Mouse (Mus musculus) limb, embryonic 15.5 days (tissue): ENCODE measurements at regions not wholly inside any gene's neighbourhood (a gene's known extent, or its start where the extent isn't known, plus 50 kb on each side); places are given as distances from the start of the nearest gene placed in this dataset.

Experiments used
- ATAC-seq: fragments of 200-750 bp; cut with Nextera tagmentation; 2 replicates; pipeline ENCODE4 v1.8.0; 2017; ENCODE audit warnings: low read depth, moderate TSS enrichment; ENCODE audit not compliant: insufficient number of reproducible peaks, low FRiP score, low TSS enrichment
- H3K27ac ChIP-seq: fragments of 300-500 bp; sonication (generic); 2 replicates; pipeline ENCODE4 v1.5.1; 2015; ENCODE audit warnings: moderate library complexity, mild to moderate bottlenecking, inconsistent platforms
- H3K27me3 ChIP-seq: fragments of 300-500 bp; sonication (generic); 2 replicates; pipeline ENCODE4 v1.6.1; 2015; ENCODE audit warnings: inconsistent platforms
- H3K36me3 ChIP-seq: fragments of 300-500 bp; sonication (generic); 2 replicates; pipeline ENCODE4 v1.6.1; 2015; ENCODE audit warnings: inconsistent platforms
- H3K4me1 ChIP-seq: fragments of 300-500 bp; sonication (generic); 2 replicates; pipeline ENCODE4 v1.6.1; 2015; ENCODE audit warnings: inconsistent platforms
- H3K4me2 ChIP-seq: fragments of 300-500 bp; sonication (generic); 2 replicates; pipeline ENCODE4 v1.6.1; 2015; ENCODE audit warnings: mild to moderate bottlenecking, inconsistent platforms
- H3K4me3 ChIP-seq: fragments of 300-500 bp; sonication (generic); 2 replicates; pipeline ENCODE4 v1.5.1; 2015; ENCODE audit warnings: mild to moderate bottlenecking, inconsistent platforms
- H3K9ac ChIP-seq: fragments of 300-500 bp; sonication (generic); 2 replicates; pipeline ENCODE4 v1.6.1; 2015; ENCODE audit warnings: inconsistent platforms
- H3K9me3 ChIP-seq: fragments of 300-500 bp; sonication (generic); 2 replicates; pipeline ENCODE4 v1.6.1; 2016; ENCODE audit warnings: inconsistent platforms
- WGBS: fragments of 180-500 bp; shearing (Covaris S2); methylation state at CpG from one replicate; pipeline ENCODE4 v1.1.7; 2015; 5-methylcytosine and 5-hydroxymethylcytosine counted together

DNA sequence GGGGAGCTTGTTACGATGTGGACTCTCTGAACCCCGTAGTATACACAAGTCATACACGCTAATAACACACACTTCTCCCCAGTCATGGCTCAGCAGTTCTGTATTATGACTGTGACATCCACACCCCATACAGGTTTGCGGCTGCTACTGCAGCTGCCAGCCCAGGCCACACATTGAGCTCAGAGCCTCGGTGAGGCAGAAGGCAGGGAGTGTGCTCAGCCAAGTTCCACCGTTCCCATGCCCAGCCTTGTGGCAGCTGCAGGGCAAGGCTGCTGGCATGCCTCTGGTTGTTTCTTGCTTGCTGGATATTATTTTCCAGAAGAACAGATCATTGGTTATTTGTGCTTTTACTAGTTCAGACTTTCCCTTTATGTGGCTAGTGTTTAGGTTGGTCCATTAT, 202.6 kb downstream of the Sec16b start:
- H3K27me3 ChIP-seq, result no peaks in the 10 kb centered on the region
- no peaks in the 10 kb centered on the region for H3K9me3 ChIP-seq
- H3K4me2 ChIP-seq, result no peak overlapping the region
- H3K9ac ChIP-seq, result no peak overlapping the region
- no peak overlapping the region for H3K27ac ChIP-seq
- 73% methylated on average over 6 of the region's 6 CpGs for WGBS
- no peaks in the 10 kb centered on the region for H3K4me1 ChIP-seq
- H3K4me3 ChIP-seq, result no peak overlapping the region
- no peak for ATAC-seq
- no peaks in the 10 kb centered on the region for H3K36me3 ChIP-seq

DNA sequence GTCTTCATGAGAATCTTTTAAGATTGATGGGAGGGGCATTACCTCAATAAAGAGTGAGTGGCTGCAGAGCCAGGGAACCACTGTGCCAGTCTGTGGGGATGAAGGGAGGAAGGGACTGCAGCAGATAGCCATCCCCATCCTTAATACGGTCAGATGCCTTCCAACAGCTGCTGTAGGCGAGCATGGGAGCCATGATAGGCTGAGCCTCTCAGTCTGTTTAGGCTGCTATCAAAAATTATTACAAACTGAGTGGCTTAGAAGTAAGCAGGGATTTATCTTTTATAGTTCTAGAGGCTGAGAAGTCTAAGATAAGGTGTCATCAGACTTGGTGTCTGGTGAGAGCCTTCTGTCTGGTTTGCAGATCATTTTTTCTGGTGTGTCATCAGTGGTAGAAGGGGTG, 204.3 kb downstream of the Sec16b start:
- no peaks in the 10 kb centered on the region for H3K36me3 ChIP-seq
- 79% methylated on average over 2 of the region's 2 CpGs for WGBS

DNA sequence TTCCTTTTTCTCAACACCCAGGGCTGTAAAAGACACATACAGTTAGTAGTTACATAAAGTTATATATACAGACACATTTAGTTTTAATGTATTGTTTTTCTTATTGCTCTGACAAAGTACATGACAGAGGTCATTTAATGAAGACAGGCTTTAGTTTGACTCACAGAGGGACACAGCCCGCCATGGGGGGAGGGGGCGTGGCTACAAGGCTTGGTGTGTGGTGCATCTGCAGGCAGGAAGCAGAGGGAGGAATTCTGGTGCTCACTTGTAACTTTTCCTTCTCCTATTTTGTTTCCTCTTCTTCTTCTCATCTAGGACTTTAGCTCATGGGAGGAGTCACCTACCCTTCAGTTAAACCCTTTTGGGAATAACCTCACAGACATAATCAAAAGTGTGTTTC, 206.0 kb downstream of the Sec16b start:
- no peaks in the 10 kb centered on the region for H3K4me1 ChIP-seq
- WGBS, result 40% methylated on average over 2 of the region's 2 CpGs

More for the DNA sequence above, 204.3 kb downstream of the Sec16b start:
- Histone ChIP-seq H3K9ac (no peak overlapping the region), H3K9me3 (no peaks in the 10 kb centered on the region), H3K27me3 (no peaks in the 10 kb centered on the region), H3K4me1 (no peaks in the 10 kb centered on the region), H3K27ac (no peak overlapping the region), H3K4me3 (no peak overlapping the region), H3K4me2 (no peak overlapping the region)
- no peak for ATAC-seq

DNA sequence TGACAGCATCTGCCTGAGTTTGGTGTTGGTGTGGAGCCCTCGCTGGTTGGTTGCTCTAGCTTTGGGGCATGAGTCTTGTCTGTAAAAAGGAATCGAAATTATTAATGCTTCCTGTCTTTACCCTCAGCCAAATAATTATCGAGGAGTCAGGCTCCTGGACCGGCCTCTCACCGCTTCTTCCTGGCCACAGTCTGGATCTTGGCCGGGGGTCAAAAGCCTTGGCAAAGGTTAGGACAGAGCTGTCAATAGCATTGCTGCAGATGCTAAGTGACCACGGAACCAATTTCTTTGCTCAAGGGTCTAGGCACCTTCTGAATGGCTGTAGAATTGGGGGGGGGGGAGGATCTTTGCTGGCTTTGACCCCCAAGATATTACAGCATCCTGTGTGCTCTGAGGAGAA, 207.3 kb downstream of the Sec16b start:
- WGBS, result 80% methylated on average over 7 of the region's 7 CpGs
- H3K4me2 ChIP-seq, result no peak overlapping the region
- no peaks in the 10 kb centered on the region for H3K27me3 ChIP-seq
- ATAC-seq, result no peak
- no peaks in the 10 kb centered on the region for H3K9me3 ChIP-seq
- no peak overlapping the region for H3K4me3 ChIP-seq
- H3K4me1 ChIP-seq, result no peaks in the 10 kb centered on the region
- no peak overlapping the region for H3K27ac ChIP-seq
- no peak overlapping the region for H3K9ac ChIP-seq
- no peaks in the 10 kb centered on the region for H3K36me3 ChIP-seq

More for the DNA sequence above, 206.0 kb downstream of the Sec16b start:
- no peak for ATAC-seq
- Histone ChIP-seq H3K36me3 (no peaks in the 10 kb centered on the region), H3K4me2 (no peak overlapping the region), H3K9ac (no peak overlapping the region), H3K27ac (no peak overlapping the region), H3K4me3 (no peak overlapping the region), H3K27me3 (no peaks in the 10 kb centered on the region), H3K9me3 (no peaks in the 10 kb centered on the region)

DNA sequence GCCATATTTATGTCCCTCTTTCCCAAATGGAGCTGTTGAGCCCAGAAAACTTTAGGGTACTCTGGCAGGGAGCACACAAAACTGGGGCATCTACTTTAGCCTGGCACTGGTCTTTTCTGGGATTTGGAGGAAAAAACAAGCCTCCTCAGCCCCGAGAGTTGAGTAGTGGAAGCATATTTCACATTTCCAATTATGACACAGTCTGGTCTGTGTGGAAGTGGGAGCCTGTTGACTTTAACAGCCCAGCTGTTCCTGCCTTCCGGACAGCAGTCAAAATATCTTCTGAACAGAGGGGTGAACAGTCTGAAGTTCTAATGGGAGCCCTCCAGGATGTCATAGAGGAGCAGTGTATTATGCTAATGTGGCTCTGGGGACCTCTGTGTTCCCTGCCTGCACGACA, 209.1 kb downstream of the Sec16b start:
- WGBS, result 58% methylated on average over 3 of the region's 3 CpGs
- no peak overlapping the region for H3K9ac ChIP-seq
- no peaks in the 10 kb centered on the region for H3K9me3 ChIP-seq
- no peak overlapping the region for H3K27ac ChIP-seq
- no peak overlapping the region for H3K4me3 ChIP-seq
- H3K4me1 ChIP-seq, result no peaks in the 10 kb centered on the region
- H3K4me2 ChIP-seq, result no peak overlapping the region
- no peaks in the 10 kb centered on the region for H3K27me3 ChIP-seq
- no peaks in the 10 kb centered on the region for H3K36me3 ChIP-seq
- ATAC-seq, result no peak

DNA sequence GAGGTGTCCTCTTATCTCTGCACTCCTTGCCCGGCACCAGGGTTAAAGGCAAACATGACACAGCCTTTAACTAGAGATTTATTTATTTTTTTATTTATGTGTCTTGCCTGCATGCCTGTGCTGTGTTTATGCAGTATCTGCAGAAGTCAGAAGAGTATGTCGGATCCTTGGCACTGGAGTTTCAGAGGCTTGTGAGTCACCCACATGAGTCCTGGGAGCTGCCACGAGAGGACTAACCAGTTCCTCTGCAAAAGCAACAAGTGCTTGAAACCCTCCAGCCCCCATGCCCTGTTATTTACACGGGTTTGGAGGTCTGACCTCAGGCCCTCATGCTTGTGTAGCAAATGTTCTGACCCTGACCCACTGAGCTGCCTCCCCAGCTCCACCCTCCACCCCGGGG, 210.6 kb downstream of the Sec16b start:
- Histone ChIP-seq H3K36me3 (no peaks in the 10 kb centered on the region), H3K9ac (no peak overlapping the region)
- 53% methylated on average over 5 of the region's 5 CpGs for WGBS

DNA sequence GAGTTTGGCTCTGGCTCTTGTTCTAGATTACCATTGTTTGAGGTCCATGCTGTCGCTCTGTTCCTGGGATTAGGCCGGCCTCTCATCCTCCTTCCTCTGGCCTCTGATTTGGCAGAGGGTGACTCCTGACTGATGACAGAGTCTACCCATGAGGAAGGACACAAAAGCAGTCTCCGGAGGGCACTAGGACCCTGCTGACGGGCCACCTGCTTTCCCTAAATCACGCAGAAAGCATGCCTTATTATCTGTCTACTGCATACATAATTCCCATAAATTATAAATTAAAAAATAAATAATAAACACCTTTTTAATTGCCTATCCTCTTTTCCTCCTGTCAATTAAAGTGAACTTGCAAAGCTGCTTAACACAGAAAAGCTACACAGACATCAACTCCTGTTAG, 215.4 kb downstream of the Sec16b start:
- Histone ChIP-seq H3K9me3 (no peaks in the 10 kb centered on the region), H3K4me3 (no peak overlapping the region), H3K4me1 (peaks cover 4% of the 10 kb centered on the region; the same call in 1 of the 2 replicates), H3K4me2 (no peak overlapping the region), H3K36me3 (no peaks in the 10 kb centered on the region), H3K27me3 (no peaks in the 10 kb centered on the region), H3K27ac (no peak overlapping the region), H3K9ac (no peak overlapping the region)
- no peak for ATAC-seq
- 88% methylated on average over 5 of the region's 5 CpGs for WGBS

More for the DNA sequence above, 210.6 kb downstream of the Sec16b start:
- no peaks in the 10 kb centered on the region for H3K9me3 ChIP-seq
- no peaks in the 10 kb centered on the region for H3K27me3 ChIP-seq
- H3K4me3 ChIP-seq, result no peak overlapping the region
- no peaks in the 10 kb centered on the region for H3K4me1 ChIP-seq
- H3K27ac ChIP-seq, result no peak overlapping the region
- H3K4me2 ChIP-seq, result no peak overlapping the region
- ATAC-seq, result no peak

DNA sequence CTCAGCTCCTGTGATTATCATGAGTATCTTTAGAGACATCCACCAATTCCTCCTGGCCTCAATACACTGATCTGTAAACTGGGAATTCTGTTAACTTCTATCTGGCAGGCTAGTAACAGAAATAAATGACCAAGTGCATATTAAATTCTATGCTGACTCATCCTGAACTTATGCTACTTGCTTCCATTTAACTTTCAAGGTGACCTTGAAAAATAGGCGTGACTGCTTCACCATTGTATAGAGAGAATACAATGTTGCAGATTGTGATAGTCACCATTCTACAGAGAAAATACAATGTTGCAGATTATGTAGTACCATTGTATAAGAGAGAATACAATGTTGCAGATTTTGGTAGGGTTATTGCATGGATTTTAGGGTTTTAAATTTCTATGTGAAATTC, 224.6 kb downstream of the Sec16b start:
- H3K4me3 ChIP-seq, result no peak overlapping the region
- no peak for ATAC-seq
- 90% methylated on average over 1 of the region's 1 CpGs for WGBS
- no peaks in the 10 kb centered on the region for H3K27me3 ChIP-seq
- no peaks in the 10 kb centered on the region for H3K36me3 ChIP-seq
- H3K4me1 ChIP-seq, result no peaks in the 10 kb centered on the region
- no peak overlapping the region for H3K27ac ChIP-seq
- no peak overlapping the region for H3K4me2 ChIP-seq
- no peaks in the 10 kb centered on the region for H3K9me3 ChIP-seq
- H3K9ac ChIP-seq, result no peak overlapping the region

DNA sequence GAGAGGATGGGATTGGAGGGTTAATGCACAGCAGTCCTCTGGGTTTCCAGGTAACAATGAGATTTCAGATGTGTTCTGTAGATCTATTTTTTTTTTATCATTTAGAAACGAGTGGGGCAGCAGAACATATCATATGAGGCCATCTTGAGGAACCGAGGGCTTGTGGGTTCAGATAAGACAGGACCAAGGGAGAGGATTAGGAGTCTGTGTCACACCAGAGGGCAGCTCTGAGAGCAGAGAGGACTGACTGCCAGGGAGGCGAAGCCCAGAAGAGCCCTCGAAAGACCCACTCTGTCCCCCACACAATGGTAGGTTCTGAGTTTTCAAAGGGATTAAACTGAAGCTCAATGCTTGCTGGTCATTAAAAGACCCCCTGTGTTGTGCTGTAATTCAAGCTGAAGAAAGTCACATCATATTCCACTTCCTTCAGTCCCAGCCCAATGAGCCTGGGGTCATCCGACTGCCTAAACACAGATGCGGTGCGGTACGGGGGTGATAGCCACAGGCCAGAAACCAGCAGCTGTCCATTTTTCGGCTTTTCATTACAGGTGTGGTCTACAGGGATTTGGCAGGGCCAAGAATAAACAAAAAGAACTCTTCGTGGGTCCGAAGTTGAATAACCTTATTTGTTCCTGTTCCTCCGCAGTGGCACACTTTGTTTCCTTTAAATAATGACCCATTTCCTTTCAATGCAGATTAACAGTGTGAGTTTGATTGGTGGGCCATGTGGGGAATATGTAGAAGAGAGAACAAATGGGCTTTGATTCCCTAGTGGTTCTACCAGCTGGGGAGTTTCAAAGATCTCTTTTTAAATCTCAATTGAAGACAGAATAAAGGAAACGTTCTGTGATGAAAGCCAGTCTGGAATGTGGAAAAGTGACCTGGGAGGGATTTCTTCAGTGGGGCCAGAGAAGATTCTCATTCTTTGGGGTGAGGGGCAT, 234.5 kb downstream of the Sec16b start:
- Histone ChIP-seq H3K4me3 (no peak overlapping the region), H3K36me3 (no peaks in the 10 kb centered on the region), H3K9me3 (no peaks in the 10 kb centered on the region), H3K4me1 (no peaks in the 10 kb centered on the region), H3K9ac (no peak overlapping the region), H3K27ac (no peak overlapping the region), H3K27me3 (no peaks in the 10 kb centered on the region), H3K4me2 (no peak overlapping the region)
- 59% methylated on average over 13 of the region's 13 CpGs for WGBS
- no peak for ATAC-seq

DNA sequence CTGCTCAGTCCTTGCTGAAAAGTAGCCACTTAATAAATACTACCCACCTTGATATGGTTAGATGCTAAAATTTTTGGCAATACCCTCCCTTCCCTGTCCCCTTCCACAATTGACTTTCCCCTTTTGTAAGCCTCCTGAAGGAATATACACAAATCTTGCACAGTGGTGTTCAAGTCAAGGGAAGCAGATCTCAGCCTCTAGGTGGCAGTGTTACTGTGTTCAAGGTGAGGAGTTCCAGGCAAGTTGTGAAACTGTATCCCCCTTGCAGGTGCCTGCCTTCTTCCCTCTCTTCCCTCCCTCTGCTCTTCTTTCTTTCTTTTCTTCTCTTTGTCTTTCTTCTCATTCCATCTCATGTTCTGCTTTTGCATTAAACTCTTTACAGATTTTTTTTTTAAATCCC, 239.1 kb downstream of the Sec16b start:
- Histone ChIP-seq H3K27ac (no peak overlapping the region), H3K4me3 (no peak overlapping the region), H3K36me3 (no peaks in the 10 kb centered on the region), H3K9me3 (no peaks in the 10 kb centered on the region), H3K27me3 (no peaks in the 10 kb centered on the region), H3K4me2 (no peak overlapping the region), H3K9ac (no peak overlapping the region), H3K4me1 (no peaks in the 10 kb centered on the region)
- no peak for ATAC-seq

DNA sequence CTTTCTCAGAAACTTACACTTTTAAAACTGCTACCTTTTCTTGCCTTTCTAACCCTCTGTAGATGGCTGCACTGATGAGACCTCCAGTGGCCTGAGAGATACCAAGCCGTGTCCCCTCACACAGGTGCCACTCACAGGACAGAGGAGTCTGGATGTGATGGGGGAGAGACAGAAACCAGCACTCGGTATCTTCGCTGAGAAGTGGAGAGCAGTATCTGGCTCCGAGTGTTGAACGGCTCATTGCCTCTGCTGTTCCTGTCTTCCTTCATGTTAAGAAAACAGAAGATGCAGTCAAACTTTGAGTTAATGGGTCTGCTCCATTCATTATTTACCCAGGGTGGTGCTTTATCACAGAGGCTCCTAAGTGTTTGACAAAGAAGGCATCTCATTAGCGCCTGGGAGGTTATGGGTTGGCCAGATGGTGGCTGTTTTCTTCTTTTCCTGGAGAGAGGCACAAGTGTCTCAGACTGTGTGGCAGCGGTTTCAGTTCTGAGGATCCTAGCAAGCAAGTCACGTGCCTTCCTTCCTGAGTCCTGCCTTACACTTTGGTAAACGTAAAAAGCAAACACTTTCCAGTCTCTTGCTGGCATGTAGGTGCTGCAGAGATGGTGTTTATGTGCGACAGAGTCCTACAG, 248.6 kb downstream of the Sec16b start:
- Histone ChIP-seq H3K4me2 (no peak overlapping the region), H3K4me3 (no peak overlapping the region), H3K36me3 (no peaks in the 10 kb centered on the region), H3K27ac (no peak overlapping the region), H3K9ac (no peak overlapping the region), H3K9me3 (no peaks in the 10 kb centered on the region), H3K4me1 (no peaks in the 10 kb centered on the region), H3K27me3 (no peaks in the 10 kb centered on the region)
- 45% methylated on average over 10 of the region's 10 CpGs for WGBS
- no peak for ATAC-seq

DNA sequence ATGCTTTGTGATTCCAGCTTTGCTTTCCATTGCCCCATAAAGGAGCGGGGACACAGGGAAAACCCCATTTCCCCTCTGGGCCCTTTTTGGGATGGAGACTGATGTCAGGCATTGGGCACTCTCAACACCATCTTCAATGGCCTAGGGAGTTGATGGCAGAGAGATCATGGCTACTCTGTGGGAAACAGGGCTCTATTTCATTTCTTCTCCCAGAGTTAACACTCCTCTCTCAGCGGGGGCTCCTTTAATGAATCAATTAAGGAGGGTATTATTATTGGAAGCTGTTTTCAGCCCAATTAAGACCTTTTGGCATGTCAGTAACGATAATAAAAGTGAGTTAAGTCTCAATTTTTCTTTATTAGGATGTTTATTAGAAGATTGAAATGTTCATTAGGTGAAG, 250.4 kb downstream of the Sec16b start:
- Histone ChIP-seq H3K4me1 (no peaks in the 10 kb centered on the region), H3K27ac (no peak overlapping the region), H3K36me3 (no peaks in the 10 kb centered on the region), H3K9ac (no peak overlapping the region), H3K4me2 (no peak overlapping the region), H3K4me3 (no peak overlapping the region), H3K9me3 (no peaks in the 10 kb centered on the region), H3K27me3 (no peaks in the 10 kb centered on the region)
- ATAC-seq, result no peak
- 41% methylated on average over 3 of the region's 3 CpGs for WGBS
